Mouse (Mus musculus): ENCODE results near the gene Kcna7. TPM values are rescaled to one million over a fixed set of nuclear protein-coding genes. Genes with fewer than 3 reads are reported as not detected.
A peak's percentile ranks its signal among the peaks of the same experiment; 100 is the strongest.
"Not testable (repeated sequence)": the region's sequence is repeated elsewhere in the genome, so short reads cannot be mapped to it uniquely, and the experiment has no call there.

Gene Kcna7
- not detected in 2 replicates for polyA plus RNA-seq (2014; fragmentation: Nextera tagmentation; extraction: Ambion mirVana)

- ATAC-seq (ENCODE audit: low FRiP score, low TSS enrichment), result no peak
- Histone ChIP-seq H3K27ac (ENCODE audit: low read depth, low read length) (no peak within 1 kb of the TSS), H3K27me3 (ENCODE audit: control insufficient read depth, insufficient read depth, low read length) (peaks cover 53% of the 10 kb centered on the region), H3K9ac (ENCODE audit: low read depth, low read length) (peak within 1 kb of the TSS; percentile 34; the same call in 1 of the 2 replicates), H3K36me3 (ENCODE audit: control insufficient read depth, insufficient read depth, low read length) (no peaks in the 10 kb centered on the region), H3K4me3 (ENCODE audit: low read length) (peak within 1 kb of the TSS; percentile 40), H3K4me2 (replicated peaks; ENCODE audit: low read depth, low read length) (peak within 1 kb of the TSS; percentile 52), H3K9me3 (ENCODE audit: control insufficient read depth, low read length) (no peaks in the 10 kb centered on the region), H3K4me1 (ENCODE audit: control insufficient read depth, insufficient read depth, low read length) (peaks cover 8% of the 10 kb centered on the region; the same call in 1 of the 2 replicates)
- WGBS, result 14% methylated on average over 28 of the region's 28 CpGs
Observed at GRCm38 (mm10) chr7:45405091-45406075, at the start of gene Kcna7. Gene Kcna7, plus strand, starts transcription at chr7:45405653.

GRCm38 (mm10) chr7:45356087-45356486 is 49.4 kb upstream of the Kcna7 start:
- Histone ChIP-seq H3K27ac (ENCODE audit: low read depth, low read length) (no peak overlapping the region), H3K4me1 (ENCODE audit: control insufficient read depth, insufficient read depth, low read length) (no peaks in the 10 kb centered on the region), H3K4me3 (ENCODE audit: low read length) (no peak overlapping the region), H3K36me3 (ENCODE audit: control insufficient read depth, insufficient read depth, low read length) (no peaks in the 10 kb centered on the region), H3K27me3 (ENCODE audit: control insufficient read depth, insufficient read depth, low read length) (peaks cover 13% of the 10 kb centered on the region), H3K9me3 (ENCODE audit: control insufficient read depth, low read length) (no peaks in the 10 kb centered on the region), H3K4me2 (replicated peaks; ENCODE audit: low read depth, low read length) (no peak overlapping the region), H3K9ac (ENCODE audit: low read depth, low read length) (no peak overlapping the region)
- WGBS, result 33% methylated on average over 13 of the region's 13 CpGs
- no peak for ATAC-seq (ENCODE audit: low FRiP score, low TSS enrichment)

GRCm38 (mm10) chr7:45359081-45359480 is 46.4 kb upstream of the Kcna7 start:
- not testable (repeated sequence) for ATAC-seq (ENCODE audit: low FRiP score, low TSS enrichment); H3K9me3 ChIP-seq (ENCODE audit: control insufficient read depth, low read length); H3K27ac ChIP-seq (ENCODE audit: low read depth, low read length); H3K4me1 ChIP-seq (ENCODE audit: control insufficient read depth, insufficient read depth, low read length); H3K4me3 ChIP-seq (ENCODE audit: low read length); H3K4me2 ChIP-seq (replicated peaks; ENCODE audit: low read depth, low read length); H3K36me3 ChIP-seq (ENCODE audit: control insufficient read depth, insufficient read depth, low read length); H3K9ac ChIP-seq (ENCODE audit: low read depth, low read length)
- H3K27me3 ChIP-seq (ENCODE audit: control insufficient read depth, insufficient read depth, low read length), result peaks cover 38% of the 10 kb centered on the region
- 65% methylated on average over 10 of the region's 11 CpGs for WGBS

GRCm38 (mm10) chr7:45360404-45361125 is 44.9 kb upstream of the Kcna7 start:
- ATAC-seq (ENCODE audit: low FRiP score, low TSS enrichment), result 0 out of 2 replicates have a peak, but pooled peaks have one; percentile 8
- WGBS, result 53% methylated on average over 18 of the region's 18 CpGs
- Histone ChIP-seq H3K9ac (ENCODE audit: low read depth, low read length) (no peak overlapping the region), H3K9me3 (ENCODE audit: control insufficient read depth, low read length) (no peaks in the 10 kb centered on the region), H3K27me3 (ENCODE audit: control insufficient read depth, insufficient read depth, low read length) (peaks cover 51% of the 10 kb centered on the region), H3K4me3 (ENCODE audit: low read length) (peak overlapping the region; percentile 44), H3K4me2 (replicated peaks; ENCODE audit: low read depth, low read length) (no peak overlapping the region), H3K4me1 (ENCODE audit: control insufficient read depth, insufficient read depth, low read length) (peaks cover 4% of the 10 kb centered on the region; the same call in 1 of the 2 replicates), H3K36me3 (ENCODE audit: control insufficient read depth, insufficient read depth, low read length) (no peaks in the 10 kb centered on the region), H3K27ac (ENCODE audit: low read depth, low read length) (no peak overlapping the region)

GRCm38 (mm10) chr7:45361243-45361804 is 44.1 kb upstream of the Kcna7 start:
- H3K9ac ChIP-seq (ENCODE audit: low read depth, low read length), result peak overlapping the region; percentile 50
- under 1% methylated on average over 43 of the region's 43 CpGs for WGBS

GRCm38 (mm10) chr7:45362801-45363200 is 42.7 kb upstream of the Kcna7 start:
- no peak overlapping the region for H3K9ac ChIP-seq (ENCODE audit: low read depth, low read length)
- H3K27ac ChIP-seq (ENCODE audit: low read depth, low read length), result no peak overlapping the region
- WGBS, result 5% methylated on average over 13 of the region's 13 CpGs
- no peak overlapping the region for H3K4me2 ChIP-seq (replicated peaks; ENCODE audit: low read depth, low read length)
- no peaks in the 10 kb centered on the region for H3K9me3 ChIP-seq (ENCODE audit: control insufficient read depth, low read length)
- H3K36me3 ChIP-seq (ENCODE audit: control insufficient read depth, insufficient read depth, low read length), result no peaks in the 10 kb centered on the region
- no peak overlapping the region for H3K4me3 ChIP-seq (ENCODE audit: low read length)
- ATAC-seq (ENCODE audit: low FRiP score, low TSS enrichment), result no peak
- peaks cover 15% of the 10 kb centered on the region; the same call in 1 of the 2 replicates for H3K4me1 ChIP-seq (ENCODE audit: control insufficient read depth, insufficient read depth, low read length)
- peaks cover 62% of the 10 kb centered on the region for H3K27me3 ChIP-seq (ENCODE audit: control insufficient read depth, insufficient read depth, low read length)

More at GRCm38 (mm10) chr7:45361243-45361804, 44.1 kb upstream of the Kcna7 start:
- peaks cover 10% of the 10 kb centered on the region; the same call in 1 of the 2 replicates for H3K4me1 ChIP-seq (ENCODE audit: control insufficient read depth, insufficient read depth, low read length)
- no peaks in the 10 kb centered on the region for H3K9me3 ChIP-seq (ENCODE audit: control insufficient read depth, low read length)
- H3K4me3 ChIP-seq (ENCODE audit: low read length), result peak overlapping the region; percentile 44
- no peaks in the 10 kb centered on the region for H3K36me3 ChIP-seq (ENCODE audit: control insufficient read depth, insufficient read depth, low read length)
- ATAC-seq (ENCODE audit: low FRiP score, low TSS enrichment), result peak; percentile 80
- no peak overlapping the region for H3K27ac ChIP-seq (ENCODE audit: low read depth, low read length)
- H3K4me2 ChIP-seq (replicated peaks; ENCODE audit: low read depth, low read length), result peak overlapping the region; percentile 77
- H3K27me3 ChIP-seq (ENCODE audit: control insufficient read depth, insufficient read depth, low read length), result peaks cover 59% of the 10 kb centered on the region

- ATAC-seq (ENCODE audit: low FRiP score, low TSS enrichment), result no peak
- no peak overlapping the region for H3K4me3 ChIP-seq (ENCODE audit: low read length)
- H3K36me3 ChIP-seq (ENCODE audit: control insufficient read depth, insufficient read depth, low read length), result no peaks in the 10 kb centered on the region
- no peak overlapping the region for H3K9ac ChIP-seq (ENCODE audit: low read depth, low read length)
- H3K27me3 ChIP-seq (ENCODE audit: control insufficient read depth, insufficient read depth, low read length), result peaks cover 68% of the 10 kb centered on the region
- WGBS, result 88% methylated on average over 2 of the region's 2 CpGs
- H3K4me2 ChIP-seq (replicated peaks; ENCODE audit: low read depth, low read length), result no peak overlapping the region
- H3K9me3 ChIP-seq (ENCODE audit: control insufficient read depth, low read length), result no peaks in the 10 kb centered on the region
- peaks cover 17% of the 10 kb centered on the region; the same call in 1 of the 2 replicates for H3K4me1 ChIP-seq (ENCODE audit: control insufficient read depth, insufficient read depth, low read length)
- H3K27ac ChIP-seq (ENCODE audit: low read depth, low read length), result no peak overlapping the region
Observed at GRCm38 (mm10) chr7:45363983-45364382, 41.5 kb upstream of the Kcna7 start.

GRCm38 (mm10) chr7:45365742-45366651 is 39.5 kb upstream of the Kcna7 start:
- no peak overlapping the region for H3K27ac ChIP-seq (ENCODE audit: low read depth, low read length)
- no peak for ATAC-seq (ENCODE audit: low FRiP score, low TSS enrichment)
- H3K4me1 ChIP-seq (ENCODE audit: control insufficient read depth, insufficient read depth, low read length), result peaks cover 28% of the 10 kb centered on the region
- H3K4me3 ChIP-seq (ENCODE audit: low read length), result peak overlapping the region; percentile 56
- peak overlapping the region; percentile 43 for H3K9ac ChIP-seq (ENCODE audit: low read depth, low read length)
- no peaks in the 10 kb centered on the region for H3K36me3 ChIP-seq (ENCODE audit: control insufficient read depth, insufficient read depth, low read length)
- WGBS, result 4% methylated on average over 31 of the region's 35 CpGs
- peak overlapping the region; percentile 100 for H3K4me2 ChIP-seq (replicated peaks; ENCODE audit: low read depth, low read length)
- H3K27me3 ChIP-seq (ENCODE audit: control insufficient read depth, insufficient read depth, low read length), result peaks cover 69% of the 10 kb centered on the region
- H3K9me3 ChIP-seq (ENCODE audit: control insufficient read depth, low read length), result no peaks in the 10 kb centered on the region
